Mouse (Mus musculus): ENCODE data around the gene Oprm1. TPM values are rescaled to one million over a fixed set of nuclear protein-coding genes. Genes with fewer than 3 reads are reported as not detected.

Gene Oprm1
- polyA plus RNA-seq (2012; rRNA removed), result 0.08 and 0.09 TPM in 2 replicates

DNA sequence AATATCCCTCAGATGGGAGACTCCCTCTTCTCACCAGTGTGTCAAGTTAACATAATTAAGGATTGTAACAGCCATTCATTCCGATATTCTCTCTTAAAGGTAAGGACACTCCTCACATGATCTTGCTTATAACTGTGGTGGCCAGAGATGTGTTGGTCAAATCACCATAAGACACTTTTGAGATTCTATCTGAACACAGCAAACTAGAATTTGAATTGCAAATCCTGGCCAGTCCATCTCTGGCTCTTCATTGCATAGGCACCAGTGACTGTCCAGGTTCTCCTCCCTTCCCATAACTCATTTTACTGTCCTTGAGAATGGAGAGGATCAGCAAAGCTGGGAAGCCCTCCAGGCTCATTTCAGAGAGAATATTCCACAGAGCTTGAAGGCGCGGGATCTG lies at the start of gene Oprm1:
Gene Oprm1, plus strand, starts transcription at position 301 of the 400 bp plus-strand sequence.
- H3K27ac ChIP-seq (ENCODE audit: control insufficient read depth, insufficient read depth, low read depth, low read length), result no peak within 1 kb of the TSS
- TF ChIP-seq CTCF (IDR thresholded peaks at IDR 0.05; ENCODE audit: control insufficient read depth, insufficient read depth, insufficient replicate concordance, low read depth, low read length), result no peak
- TF ChIP-seq POLR2A (IDR thresholded peaks at IDR 0.05; ENCODE audit: control insufficient read depth, low read depth, low read length), result no peak
- H3K4me3 ChIP-seq (ENCODE audit: control insufficient read depth, low read depth, low read length), result no peak within 1 kb of the TSS
- no peaks in the 10 kb centered on the region for H3K36me3 ChIP-seq (ENCODE audit: control insufficient read depth, insufficient read depth, low read length)
- H3K27me3 ChIP-seq (ENCODE audit: control insufficient read depth, insufficient read depth, low read length), result no peaks in the 10 kb centered on the region
- no peaks in the 10 kb centered on the region for H3K4me1 ChIP-seq (ENCODE audit: control insufficient read depth, insufficient read depth, low read length)

DNA sequence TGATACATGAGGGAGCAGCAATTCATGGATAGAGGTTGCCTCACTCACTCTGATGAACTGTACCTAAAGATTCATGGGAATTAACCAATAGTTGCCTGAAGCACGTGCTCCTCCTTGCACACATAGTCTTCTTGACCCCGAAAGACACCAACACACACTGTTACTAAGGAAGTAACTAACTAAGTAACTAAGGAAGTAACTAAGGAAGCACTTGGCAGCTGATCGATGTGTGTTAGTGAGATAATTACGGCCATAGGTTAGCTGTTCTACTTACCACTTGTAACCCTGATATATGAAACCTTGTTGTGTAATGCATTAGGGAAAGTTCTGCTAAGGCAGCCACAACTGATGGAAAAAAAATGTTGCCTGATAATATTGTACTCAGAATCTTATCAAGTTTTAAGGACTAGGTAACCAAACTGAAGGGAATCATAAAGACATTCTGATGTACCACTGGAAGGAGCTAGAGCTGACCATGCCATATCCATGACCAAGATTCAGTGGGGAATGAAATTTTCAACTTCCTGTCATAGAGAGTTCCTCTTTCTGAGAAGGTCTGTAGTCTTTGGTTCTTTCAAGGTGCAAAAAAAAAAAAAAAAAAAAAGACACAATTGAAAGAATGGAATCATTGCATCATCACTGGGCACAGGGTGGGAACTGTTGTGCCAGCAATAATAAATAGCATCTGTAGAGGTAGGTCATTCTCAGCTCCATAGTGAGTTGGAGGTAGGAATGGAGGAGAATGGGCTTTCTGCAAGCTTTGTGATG lies 40.9 kb upstream of the Oprm1 start:
- Histone ChIP-seq H3K27ac (ENCODE audit: control insufficient read depth, insufficient read depth, low read depth, low read length) (no peak overlapping the region), H3K4me3 (ENCODE audit: control insufficient read depth, low read depth, low read length) (no peak overlapping the region), H3K36me3 (ENCODE audit: control insufficient read depth, insufficient read depth, low read length) (no peaks in the 10 kb centered on the region), H3K27me3 (ENCODE audit: control insufficient read depth, insufficient read depth, low read length) (no peaks in the 10 kb centered on the region), H3K4me1 (ENCODE audit: control insufficient read depth, insufficient read depth, low read length) (no peaks in the 10 kb centered on the region)
- no peak for TF ChIP-seq POLR2A (IDR thresholded peaks at IDR 0.05; ENCODE audit: control insufficient read depth, low read depth, low read length)
- no peak for TF ChIP-seq CTCF (IDR thresholded peaks at IDR 0.05; ENCODE audit: control insufficient read depth, insufficient read depth, insufficient replicate concordance, low read depth, low read length)

DNA sequence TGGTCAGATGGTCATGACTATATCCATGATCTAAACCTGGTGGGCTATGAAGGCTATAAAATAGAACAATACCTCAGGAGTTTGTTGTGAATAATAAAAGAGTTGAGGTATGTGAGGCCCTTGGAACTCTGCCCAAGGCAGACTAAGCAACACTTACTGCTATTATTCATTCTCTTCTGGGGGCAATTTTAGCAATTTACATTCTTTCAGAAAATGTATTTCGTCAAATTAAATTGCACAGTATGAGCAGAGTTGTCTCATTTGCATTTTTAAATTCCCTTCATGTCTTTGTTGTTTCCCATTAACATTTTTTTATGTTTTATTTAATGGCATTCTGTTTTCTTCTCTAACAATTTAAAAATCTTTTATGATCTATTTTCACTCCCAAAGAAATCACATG lies 34.5 kb upstream of the Oprm1 start:
- H3K27ac ChIP-seq (ENCODE audit: control insufficient read depth, insufficient read depth, low read depth, low read length), result no peak overlapping the region
- TF ChIP-seq CTCF (IDR thresholded peaks at IDR 0.05; ENCODE audit: control insufficient read depth, insufficient read depth, insufficient replicate concordance, low read depth, low read length) (no peak), POLR2A (IDR thresholded peaks at IDR 0.05; ENCODE audit: control insufficient read depth, low read depth, low read length) (no peak)
- H3K4me3 ChIP-seq (ENCODE audit: control insufficient read depth, low read depth, low read length), result no peak overlapping the region
- no peaks in the 10 kb centered on the region for H3K27me3 ChIP-seq (ENCODE audit: control insufficient read depth, insufficient read depth, low read length)
- no peaks in the 10 kb centered on the region for H3K4me1 ChIP-seq (ENCODE audit: control insufficient read depth, insufficient read depth, low read length)
- no peaks in the 10 kb centered on the region for H3K36me3 ChIP-seq (ENCODE audit: control insufficient read depth, insufficient read depth, low read length)

DNA sequence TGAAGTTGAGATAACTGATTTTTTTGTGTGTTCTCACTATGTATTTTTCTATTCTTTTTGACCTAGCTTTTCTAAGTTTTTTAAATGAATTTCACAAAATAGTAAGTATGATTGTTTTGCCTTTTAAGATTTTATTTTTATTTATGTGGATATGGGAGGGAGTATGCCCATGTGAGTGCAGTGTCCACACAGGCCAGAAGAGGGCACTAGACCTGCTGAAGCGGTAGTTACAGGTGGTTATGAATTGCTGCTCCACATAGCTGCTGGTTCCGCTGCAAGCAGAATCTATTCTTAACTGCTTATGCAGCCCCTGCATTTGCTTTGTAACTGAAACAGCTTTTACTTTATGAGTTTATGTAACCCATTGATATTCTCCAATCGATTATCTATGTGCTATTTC lies 29.8 kb upstream of the Oprm1 start:
- Histone ChIP-seq H3K4me3 (ENCODE audit: control insufficient read depth, low read depth, low read length) (no peak overlapping the region), H3K36me3 (ENCODE audit: control insufficient read depth, insufficient read depth, low read length) (no peaks in the 10 kb centered on the region), H3K27ac (ENCODE audit: control insufficient read depth, insufficient read depth, low read depth, low read length) (no peak overlapping the region), H3K4me1 (ENCODE audit: control insufficient read depth, insufficient read depth, low read length) (no peaks in the 10 kb centered on the region), H3K27me3 (ENCODE audit: control insufficient read depth, insufficient read depth, low read length) (no peaks in the 10 kb centered on the region)
- TF ChIP-seq CTCF (IDR thresholded peaks at IDR 0.05; ENCODE audit: control insufficient read depth, insufficient read depth, insufficient replicate concordance, low read depth, low read length), result peak; percentile 66; the same call in 1 of the 2 replicates
- TF ChIP-seq POLR2A (IDR thresholded peaks at IDR 0.05; ENCODE audit: control insufficient read depth, low read depth, low read length), result no peak

DNA sequence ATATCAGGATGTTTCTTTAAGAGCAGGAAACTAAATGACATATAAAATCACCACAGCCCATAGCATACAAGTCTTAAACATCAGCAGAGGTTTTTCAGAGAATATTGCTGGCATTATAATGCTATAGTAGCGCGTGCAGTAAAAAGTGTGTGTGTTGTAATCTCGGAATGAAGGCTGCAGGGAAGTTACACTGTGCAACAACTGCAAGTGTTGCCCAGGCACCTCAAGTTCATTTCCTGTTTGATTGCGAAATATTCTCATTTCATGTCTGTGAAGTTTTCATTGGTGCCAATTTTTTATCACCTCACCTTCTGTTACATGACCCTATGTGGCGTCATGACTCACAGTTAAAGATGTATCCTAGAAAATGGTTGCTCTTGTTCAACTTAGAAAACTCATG lies 4.9 kb upstream of the Oprm1 start:
- no peak overlapping the region for H3K27ac ChIP-seq (ENCODE audit: control insufficient read depth, insufficient read depth, low read depth, low read length)
- H3K27me3 ChIP-seq (ENCODE audit: control insufficient read depth, insufficient read depth, low read length), result no peaks in the 10 kb centered on the region
- no peak overlapping the region for H3K4me3 ChIP-seq (ENCODE audit: control insufficient read depth, low read depth, low read length)
- no peaks in the 10 kb centered on the region for H3K36me3 ChIP-seq (ENCODE audit: control insufficient read depth, insufficient read depth, low read length)
- TF ChIP-seq CTCF (IDR thresholded peaks at IDR 0.05; ENCODE audit: control insufficient read depth, insufficient read depth, insufficient replicate concordance, low read depth, low read length) (no peak), POLR2A (IDR thresholded peaks at IDR 0.05; ENCODE audit: control insufficient read depth, low read depth, low read length) (no peak)
- H3K4me1 ChIP-seq (ENCODE audit: control insufficient read depth, insufficient read depth, low read length), result no peaks in the 10 kb centered on the region

DNA sequence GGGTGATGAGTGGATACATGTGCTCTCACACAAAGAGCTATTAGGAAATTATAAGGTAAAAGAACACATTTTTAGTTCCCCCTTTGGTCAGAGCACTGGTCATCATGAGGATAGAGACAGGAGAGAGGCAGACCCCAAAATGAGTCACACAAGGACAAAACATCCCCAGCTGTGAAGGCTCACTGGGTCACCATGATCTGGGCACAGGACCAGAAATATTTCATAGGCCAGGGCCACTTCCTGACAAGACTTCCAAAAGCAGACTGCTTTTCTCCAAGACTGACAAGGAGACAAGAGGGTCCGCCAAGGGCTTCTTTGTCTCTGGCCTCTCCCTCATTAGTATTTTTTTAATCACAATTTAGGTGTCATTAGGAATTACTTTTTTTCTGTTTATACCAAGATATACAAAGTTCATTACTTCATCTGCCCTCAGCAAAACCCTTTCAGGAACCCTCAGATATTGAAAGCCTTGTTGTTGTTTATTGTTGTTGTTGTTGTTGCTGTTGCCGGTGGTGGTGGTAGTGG lies 3.0 kb downstream of the Oprm1 start, which contains the start of gene Gm10945:
Gene Gm10945, minus strand, starts transcription at position 475 of the 525 bp plus-strand sequence.
- no peaks in the 10 kb centered on the region for H3K4me1 ChIP-seq (ENCODE audit: control insufficient read depth, insufficient read depth, low read length)
- no peak within 1 kb of the TSS for H3K4me3 ChIP-seq (ENCODE audit: control insufficient read depth, low read depth, low read length)
- TF ChIP-seq CTCF (IDR thresholded peaks at IDR 0.05; ENCODE audit: control insufficient read depth, insufficient read depth, insufficient replicate concordance, low read depth, low read length), result no peak
- no peak for TF ChIP-seq POLR2A (IDR thresholded peaks at IDR 0.05; ENCODE audit: control insufficient read depth, low read depth, low read length)
- H3K27me3 ChIP-seq (ENCODE audit: control insufficient read depth, insufficient read depth, low read length), result no peaks in the 10 kb centered on the region
- H3K36me3 ChIP-seq (ENCODE audit: control insufficient read depth, insufficient read depth, low read length), result no peaks in the 10 kb centered on the region
- no peak within 1 kb of the TSS for H3K27ac ChIP-seq (ENCODE audit: control insufficient read depth, insufficient read depth, low read depth, low read length)

DNA sequence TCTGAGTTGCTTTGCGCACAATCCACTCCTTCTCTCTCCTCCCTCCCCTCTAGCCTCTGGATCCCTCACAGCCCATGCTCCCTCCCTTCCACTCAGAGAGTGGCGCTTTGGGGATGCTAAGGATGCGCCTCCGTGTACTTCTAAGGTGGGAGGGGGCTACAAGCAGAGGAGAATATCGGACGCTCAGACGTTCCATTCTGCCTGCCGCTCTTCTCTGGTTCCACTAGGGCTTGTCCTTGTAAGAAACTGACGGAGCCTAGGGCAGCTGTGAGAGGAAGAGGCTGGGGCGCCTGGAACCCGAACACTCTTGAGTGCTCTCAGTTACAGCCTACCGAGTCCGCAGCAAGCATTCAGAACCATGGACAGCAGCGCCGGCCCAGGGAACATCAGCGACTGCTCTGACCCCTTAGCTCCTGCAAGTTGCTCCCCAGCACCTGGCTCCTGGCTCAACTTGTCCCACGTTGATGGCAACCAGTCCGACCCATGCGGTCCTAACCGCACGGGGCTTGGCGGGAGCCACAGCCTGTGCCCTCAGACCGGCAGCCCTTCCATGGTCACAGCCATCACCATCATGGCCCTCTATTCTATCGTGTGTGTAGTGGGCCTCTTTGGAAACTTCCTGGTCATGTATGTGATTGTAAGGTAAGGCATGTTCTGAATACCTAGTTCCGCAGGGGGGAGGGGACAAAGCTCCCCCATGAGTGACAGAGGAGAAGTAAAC lies 30.4 kb downstream of the Oprm1 start:
- no peak overlapping the region for H3K4me3 ChIP-seq (ENCODE audit: control insufficient read depth, low read depth, low read length)
- TF ChIP-seq CTCF (IDR thresholded peaks at IDR 0.05; ENCODE audit: control insufficient read depth, insufficient read depth, insufficient replicate concordance, low read depth, low read length), result no peak
- TF ChIP-seq POLR2A (IDR thresholded peaks at IDR 0.05; ENCODE audit: control insufficient read depth, low read depth, low read length), result no peak
- H3K4me1 ChIP-seq (ENCODE audit: control insufficient read depth, insufficient read depth, low read length), result peaks cover 3% of the 10 kb centered on the region; the same call in 1 of the 2 replicates
- no peaks in the 10 kb centered on the region for H3K27me3 ChIP-seq (ENCODE audit: control insufficient read depth, insufficient read depth, low read length)
- no peaks in the 10 kb centered on the region for H3K36me3 ChIP-seq (ENCODE audit: control insufficient read depth, insufficient read depth, low read length)
- no peak overlapping the region for H3K27ac ChIP-seq (ENCODE audit: control insufficient read depth, insufficient read depth, low read depth, low read length)

Measured in testis, adult 2 months (tissue).